17 mouse cellular contexts compared by ENCODE assay signal in the genomic region with DNA sequence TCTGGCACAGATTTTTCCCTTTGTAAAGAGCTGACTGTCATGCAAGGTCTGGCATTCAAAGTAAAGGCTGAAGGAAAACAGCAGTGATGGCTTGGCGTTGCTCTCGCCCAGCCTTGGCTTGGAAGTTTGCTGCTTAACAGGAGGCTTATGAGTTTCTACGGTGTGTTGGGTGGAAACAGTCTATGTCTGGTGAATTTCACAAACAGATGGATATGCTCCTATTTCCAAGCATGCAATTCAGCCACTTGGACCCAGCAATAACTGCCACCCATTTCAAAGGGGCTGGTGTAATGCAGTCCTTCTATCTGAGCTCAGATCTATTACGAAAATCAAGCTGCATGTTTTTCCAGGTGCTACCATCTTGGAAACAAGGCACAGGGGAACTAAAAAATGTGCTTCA.
"Had no signal": no experiment of that assay in that cellular context is flagged by ENCODE, and none has a peak within 500 bp of the region (broad histone marks: within the 10 kb centered on the region; RNA-seq: fewer than 3 reads in every experiment).

No protein-coding gene starts in this region.

- H3K36me3 ChIP-seq: liver, embryonic 13.5 days; lung, embryonic 15.5 days; midbrain, embryonic 15.5 days; neural tube, embryonic 12.5 days had no signal

- H3K9ac ChIP-seq: liver, embryonic 13.5 days; liver, postnatal 0 days; lung, embryonic 15.5 days; midbrain, embryonic 15.5 days; neural tube, embryonic 12.5 days had no signal

- H3K4me1 ChIP-seq: liver, embryonic 13.5 days; lung, embryonic 15.5 days; megakaryocyte, embryonic 14.5 days; midbrain, embryonic 15.5 days; neural tube, embryonic 12.5 days had no signal

- H3K27ac ChIP-seq: layer of hippocampus, adult 2 months; liver, embryonic 13.5 days; lung, embryonic 15.5 days; macrophage; midbrain, embryonic 15.5 days; neural tube, embryonic 12.5 days had no signal

- H3K27me3 ChIP-seq: liver, embryonic 13.5 days; lung, embryonic 15.5 days; megakaryocyte, embryonic 14.5 days; midbrain, embryonic 15.5 days; neural tube, embryonic 12.5 days had no signal

- H3K4me2 ChIP-seq: liver, embryonic 13.5 days; lung, embryonic 15.5 days; midbrain, embryonic 11.5 days; midbrain, embryonic 15.5 days; neural tube, embryonic 12.5 days had no signal

- DNase-seq: kidney, adult 9 months; kidney, postnatal 10 days; kidney, postnatal 4 days; liver; liver, embryonic 13.5 days; liver, postnatal 0 days; lung, postnatal 14 days; right cerebral cortex, adult 18-20 months; right cerebral cortex, postnatal 25 days; thymus, postnatal 36 days had no signal

- H3K9me3 ChIP-seq: liver, embryonic 13.5 days; lung, embryonic 15.5 days; megakaryocyte, embryonic 14.5 days; midbrain, embryonic 15.5 days; neural tube, embryonic 12.5 days had no signal

- H3K4me3 ChIP-seq: layer of hippocampus, adult 2 months; liver, embryonic 13.5 days; lung, embryonic 15.5 days; megakaryocyte, embryonic 14.5 days; midbrain, embryonic 15.5 days; neural tube, embryonic 12.5 days had no signal

- ATAC-seq: liver, postnatal 0 days; midbrain, embryonic 15.5 days had no signal
